Mouse (Mus musculus) kidney, adult 2 months (tissue): ENCODE measurements around the gene Akap2. TPM values are rescaled to one million over a fixed set of nuclear protein-coding genes. Genes with fewer than 3 reads are reported as not detected.

Experiments used
- DNase-seq: peaks from one replicate; pipeline ENCODE4 v3.0.0; 2021
- H3K27ac ChIP-seq: fragments of 200-500 bp; 2 replicates; pipeline ENCODE4 v1.5.1; 2012; ENCODE audit warnings: low read depth, low read length, control low read depth, inconsistent platforms; ENCODE audit not compliant: insufficient read depth
- H3K27me3 ChIP-seq: fragments of 200-500 bp; replicated peaks from 2 replicates; pipeline ENCODE4 v1.6.1; 2012; ENCODE audit warnings: mild to moderate bottlenecking, moderate library complexity, low read length, inconsistent platforms; ENCODE audit not compliant: control insufficient read depth, insufficient read depth
- H3K36me3 ChIP-seq: fragments of 200-500 bp; 2 replicates; pipeline ENCODE4 v1.6.1; 2012; ENCODE audit warnings: mild to moderate bottlenecking, moderate library complexity, low read length, inconsistent platforms; ENCODE audit not compliant: control insufficient read depth, insufficient read depth
- H3K4me1 ChIP-seq: fragments of 200-500 bp; 2 replicates; pipeline ENCODE4 v1.6.1; 2011; ENCODE audit warnings: low read length; ENCODE audit not compliant: control insufficient read depth, insufficient read depth
- H3K4me3 ChIP-seq: fragments of 200-500 bp; 2 replicates; pipeline ENCODE4 v1.5.1; 2011; ENCODE audit warnings: mild to moderate bottlenecking, low read depth, low read length, control low read depth; ENCODE audit not compliant: insufficient read depth
- CTCF ChIP-seq: fragments of 200-500 bp; conservative IDR thresholded peaks from 2 replicates; pipeline ENCODE4 v1.5.1; 2011; ENCODE audit warnings: low read depth, mild to moderate bottlenecking, control low read depth, low read length, moderate library complexity, mixed read lengths; ENCODE audit not compliant: insufficient read depth, insufficient read length
- POLR2A ChIP-seq: fragments of 200-500 bp; IDR thresholded peaks from one replicate; pipeline ENCODE4 v1.6.1; 2011; ENCODE audit warnings: low read depth, low read length, control low read depth
- WGBS: fragments of 180-500 bp; shearing (Covaris S2); methylation state at CpG from one replicate; pipeline ENCODE4 v1.1.7; 2018; 5-methylcytosine and 5-hydroxymethylcytosine counted together
- polyA plus RNA-seq: library from polyadenylated mRNA; depleted of rRNA; stranded (reverse); fragments of >200 nt; gene quantifications from 2 replicates; pipeline ENCODE4 v1.2.3, GENCODE M21; 2012

Akap2 gene
- polyA plus RNA-seq, 1 experiment = 126 TPM

DNA sequence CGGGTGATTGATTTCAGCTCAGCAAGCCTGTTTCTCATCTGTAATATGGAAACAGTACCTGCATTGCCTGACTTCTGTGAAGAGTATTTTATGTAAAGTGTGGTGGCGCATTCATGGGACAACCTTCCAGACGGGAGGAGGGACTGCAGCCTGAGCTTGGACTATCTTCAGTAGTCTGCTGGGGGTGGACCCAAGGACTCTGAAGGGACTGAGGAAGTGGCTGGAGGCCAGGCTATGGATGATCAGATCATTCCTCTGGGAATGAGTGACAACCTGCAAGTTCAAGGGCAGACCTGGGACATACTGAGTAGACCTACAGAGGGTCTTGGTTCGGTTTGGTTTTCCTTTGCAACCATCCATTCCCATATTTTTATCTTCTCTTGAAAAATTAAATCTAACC, 4.8 kb downstream of the Akap2 start:
- no peaks in the 10 kb centered on the region for H3K36me3 ChIP-seq
- no peaks in the 10 kb centered on the region for H3K27me3 ChIP-seq
- no peak overlapping the region for H3K4me3 ChIP-seq
- no peaks in the 10 kb centered on the region; the same call in 1 of the 2 replicates for H3K4me1 ChIP-seq
- no peak overlapping the region for H3K27ac ChIP-seq
- TF ChIP-seq POLR2A (no peak), CTCF (no peak)
- peak; percentile 68 for DNase-seq
- WGBS = 60% methylated on average over 4 of the region's 4 CpGs

DNA sequence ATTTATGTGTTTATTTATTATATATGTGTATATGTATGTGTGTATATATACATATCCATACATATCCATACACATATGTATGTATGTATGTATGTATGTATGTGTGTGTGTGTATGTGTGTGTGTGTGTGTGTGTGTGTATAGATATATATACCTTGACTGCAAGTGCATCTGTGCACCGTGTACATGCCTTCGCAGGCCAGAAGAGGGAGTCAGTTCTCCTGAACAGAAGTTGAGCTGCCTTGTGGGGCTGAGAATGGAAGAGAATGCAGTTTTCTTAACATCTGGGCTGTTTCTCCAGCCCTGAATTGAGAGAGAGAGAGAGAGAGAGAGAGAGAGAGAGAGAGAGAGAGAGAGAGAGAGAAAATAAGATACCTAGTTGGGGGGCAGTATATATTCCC, 6.2 kb downstream of the Akap2 start:
- DNase-seq = peak; percentile 45
- no peak for TF ChIP-seq POLR2A
- peak; percentile 63 for TF ChIP-seq CTCF
- no peak overlapping the region for H3K4me3 ChIP-seq
- 48% methylated on average over 2 of the region's 2 CpGs for WGBS
- peaks cover 2% of the 10 kb centered on the region; the same call in 1 of the 2 replicates for H3K4me1 ChIP-seq
- no peaks in the 10 kb centered on the region for H3K36me3 ChIP-seq
- no peak overlapping the region for H3K27ac ChIP-seq
- no peaks in the 10 kb centered on the region for H3K27me3 ChIP-seq

- Histone ChIP-seq H3K36me3 (no peaks in the 10 kb centered on the region), H3K27ac (no peak overlapping the region), H3K4me3 (no peak overlapping the region), H3K27me3 (no peaks in the 10 kb centered on the region), H3K4me1 (peaks cover 11% of the 10 kb centered on the region)
- no peak for DNase-seq
- 53% methylated on average over 1 of the region's 1 CpGs for WGBS
- TF ChIP-seq CTCF = no peak
Measured at GRCm38 (mm10) chr4:57725569-57725968, 8.1 kb downstream of the Akap2 start.

DNA sequence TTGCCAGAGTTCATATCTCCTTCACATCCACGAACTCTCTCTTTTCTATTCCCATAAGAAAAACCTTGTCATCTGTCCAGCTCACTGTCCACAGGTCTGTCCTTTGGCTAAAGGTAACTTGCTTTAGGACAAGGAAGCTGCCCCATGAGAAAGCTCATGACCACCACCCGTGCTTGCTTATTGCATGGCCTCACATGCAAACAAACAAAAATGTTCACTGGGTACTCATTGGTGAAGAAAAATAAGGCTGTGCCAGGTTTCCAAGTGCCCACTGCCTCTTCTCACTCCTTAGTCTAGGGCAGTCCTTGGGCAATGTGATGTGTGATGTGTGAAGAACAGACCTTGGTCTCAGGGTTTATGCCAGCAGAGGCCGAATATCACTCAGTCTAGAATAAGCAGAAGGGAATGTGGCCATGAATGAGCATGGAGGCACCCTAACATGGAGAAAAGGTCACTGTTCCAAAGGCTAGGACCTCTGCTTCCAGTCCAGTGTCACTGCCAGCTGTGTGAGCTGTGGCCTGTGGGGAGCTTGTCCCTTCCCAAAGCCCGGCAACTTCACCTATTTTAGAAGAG, 11.2 kb downstream of the Akap2 start:
- Histone ChIP-seq H3K4me3 (no peak overlapping the region), H3K27ac (no peak overlapping the region), H3K4me1 (peaks cover 25% of the 10 kb centered on the region), H3K36me3 (no peaks in the 10 kb centered on the region), H3K27me3 (no peaks in the 10 kb centered on the region)
- 57% methylated on average over 4 of the region's 4 CpGs for WGBS
- no peak for TF ChIP-seq CTCF
- no peak for TF ChIP-seq POLR2A
- DNase-seq = peak; percentile 43

DNA sequence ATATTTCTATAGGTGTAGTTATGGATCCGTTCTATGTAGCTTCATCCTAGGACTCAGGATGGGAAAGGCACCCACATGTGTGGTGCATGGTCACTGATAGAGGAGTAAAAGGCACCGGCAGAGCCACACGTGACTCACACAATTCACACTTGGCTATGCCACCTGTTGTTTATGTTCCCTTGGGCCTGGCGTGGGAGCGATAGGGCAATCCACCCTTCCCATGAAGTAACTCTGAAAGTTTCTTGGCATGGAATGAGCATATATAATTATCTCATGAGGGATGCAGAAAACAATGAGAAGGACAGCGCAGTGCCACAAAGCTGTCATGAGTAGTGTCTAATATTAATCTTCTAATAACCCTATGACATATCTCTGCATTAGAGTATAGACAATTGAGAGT, 12.6 kb downstream of the Akap2 start:
- DNase-seq = no peak
- H3K4me3 ChIP-seq = no peak overlapping the region
- no peak for TF ChIP-seq POLR2A
- TF ChIP-seq CTCF = no peak
- no peaks in the 10 kb centered on the region for H3K27me3 ChIP-seq
- H3K4me1 ChIP-seq = peaks cover 25% of the 10 kb centered on the region
- H3K36me3 ChIP-seq = no peaks in the 10 kb centered on the region
- WGBS = 81% methylated on average over 6 of the region's 6 CpGs
- H3K27ac ChIP-seq = no peak overlapping the region

- H3K27ac ChIP-seq = peak overlapping the region; percentile 74; the same call in 1 of the 2 replicates
- TF ChIP-seq POLR2A (no peak), CTCF (no peak)
- H3K36me3 ChIP-seq = no peaks in the 10 kb centered on the region
- WGBS = 73% methylated on average over 11 of the region's 11 CpGs
- peak; percentile 61 for DNase-seq
- peaks cover 31% of the 10 kb centered on the region for H3K4me1 ChIP-seq
- no peaks in the 10 kb centered on the region for H3K27me3 ChIP-seq
- no peak overlapping the region for H3K4me3 ChIP-seq
Measured at GRCm38 (mm10) chr4:57730801-57731598, 13.5 kb downstream of the Akap2 start.

- H3K4me1 ChIP-seq = peaks cover 35% of the 10 kb centered on the region
- peak; percentile 89 for DNase-seq
- H3K4me3 ChIP-seq = no peak overlapping the region
- peak overlapping the region; percentile 85 for H3K27ac ChIP-seq
- WGBS = 57% methylated on average over 5 of the region's 5 CpGs
- H3K27me3 ChIP-seq = no peaks in the 10 kb centered on the region
- H3K36me3 ChIP-seq = no peaks in the 10 kb centered on the region
- TF ChIP-seq POLR2A = peak; percentile 14
- TF ChIP-seq CTCF = no peak
Measured at GRCm38 (mm10) chr4:57732351-57732750, 14.9 kb downstream of the Akap2 start.
